Mouse (Mus musculus): ENCODE measurements around the gene Stk11. TPM values are rescaled to one million over a fixed set of nuclear protein-coding genes. Genes with fewer than 3 reads are reported as not detected.

Stk11 gene
- polyA plus RNA-seq, 1 experiment from 2014 or later: 21.1 TPM

GRCm38 (mm10) chr10:80118552-80118951 is 2.9 kb downstream of the Stk11 start:
- WGBS: 76% methylated on average over 6 of the region's 6 CpGs
- H3K4me1 ChIP-seq (replicated peaks): peaks cover 50% of the 10 kb centered on the region
- peaks cover 65% of the 10 kb centered on the region for H3K36me3 ChIP-seq

GRCm38 (mm10) chr10:80120146-80120545 is 4.5 kb downstream of the Stk11 start:
- Histone ChIP-seq H3K27me3 (ENCODE audit: insufficient read depth, poor library complexity, severe bottlenecking) (no peaks in the 10 kb centered on the region), H3K27ac (no peak overlapping the region), H3K9me3 (no peaks in the 10 kb centered on the region), H3K4me3 (peak overlapping the region; percentile 20; the same call in 1 of the 2 replicates), H3K36me3 (peaks cover 80% of the 10 kb centered on the region), H3K4me1 (replicated peaks) (peaks cover 45% of the 10 kb centered on the region)
- DNase-seq (ENCODE audit: low spot score): no peak
- WGBS: 97% methylated on average over 2 of the region's 2 CpGs

More at GRCm38 (mm10) chr10:80118552-80118951, 2.9 kb downstream of the Stk11 start:
- H3K27me3 ChIP-seq (ENCODE audit: insufficient read depth, poor library complexity, severe bottlenecking): no peaks in the 10 kb centered on the region
- DNase-seq (ENCODE audit: low spot score): no peak
- peak overlapping the region; percentile 95; the same call in 1 of the 2 replicates for H3K27ac ChIP-seq
- no peaks in the 10 kb centered on the region for H3K9me3 ChIP-seq
- H3K4me3 ChIP-seq: peak overlapping the region; percentile 92

- H3K36me3 ChIP-seq: peaks cover 95% of the 10 kb centered on the region
Observed at GRCm38 (mm10) chr10:80121639-80122038, 6.0 kb downstream of the Stk11 start.

GRCm38 (mm10) chr10:80123932-80124562 is 8.4 kb downstream of the Stk11 start:
- H3K27me3 ChIP-seq (ENCODE audit: insufficient read depth, poor library complexity, severe bottlenecking): no peaks in the 10 kb centered on the region
- H3K36me3 ChIP-seq: peaks cover 99% of the 10 kb centered on the region
- H3K4me1 ChIP-seq (replicated peaks): peaks cover 22% of the 10 kb centered on the region
- H3K9me3 ChIP-seq: no peaks in the 10 kb centered on the region
- 94% methylated on average over 9 of the region's 9 CpGs for WGBS
- no peak for DNase-seq (ENCODE audit: low spot score)
- no peak overlapping the region for H3K4me3 ChIP-seq
- no peak overlapping the region for H3K27ac ChIP-seq

More at GRCm38 (mm10) chr10:80121639-80122038, 6.0 kb downstream of the Stk11 start:
- H3K27me3 ChIP-seq (ENCODE audit: insufficient read depth, poor library complexity, severe bottlenecking): no peaks in the 10 kb centered on the region
- no peak for DNase-seq (ENCODE audit: low spot score)
- H3K9me3 ChIP-seq: no peaks in the 10 kb centered on the region
- peaks cover 46% of the 10 kb centered on the region for H3K4me1 ChIP-seq (replicated peaks)
- H3K4me3 ChIP-seq: no peak overlapping the region
- H3K27ac ChIP-seq: no peak overlapping the region
- WGBS: 90% methylated on average over 2 of the region's 2 CpGs

GRCm38 (mm10) chr10:80127920-80128319 is 12.3 kb downstream of the Stk11 start:
- H3K36me3 ChIP-seq: peaks cover 100% of the 10 kb centered on the region
- DNase-seq (ENCODE audit: low spot score): no peak
- 95% methylated on average over 8 of the region's 8 CpGs for WGBS

GRCm38 (mm10) chr10:80129846-80130245 is 14.2 kb downstream of the Stk11 start:
- 91% methylated on average over 9 of the region's 9 CpGs for WGBS
- H3K27me3 ChIP-seq (ENCODE audit: insufficient read depth, poor library complexity, severe bottlenecking): peaks cover 48% of the 10 kb centered on the region

More at GRCm38 (mm10) chr10:80127920-80128319, 12.3 kb downstream of the Stk11 start:
- no peak overlapping the region for H3K27ac ChIP-seq
- no peaks in the 10 kb centered on the region for H3K9me3 ChIP-seq
- 0 out of 2 replicates have a peak overlapping the region, but pooled peaks have one; percentile 6 for H3K4me3 ChIP-seq
- H3K4me1 ChIP-seq (replicated peaks): peaks cover 36% of the 10 kb centered on the region
- H3K27me3 ChIP-seq (ENCODE audit: insufficient read depth, poor library complexity, severe bottlenecking): peaks cover 29% of the 10 kb centered on the region

GRCm38 (mm10) chr10:80130403-80131031 is 14.9 kb downstream of the Stk11 start:
- Histone ChIP-seq H3K27me3 (ENCODE audit: insufficient read depth, poor library complexity, severe bottlenecking) (peaks cover 55% of the 10 kb centered on the region), H3K4me1 (replicated peaks) (peaks cover 26% of the 10 kb centered on the region), H3K4me3 (peak overlapping the region; percentile 37; the same call in 1 of the 2 replicates), H3K36me3 (peaks cover 99% of the 10 kb centered on the region), H3K9me3 (no peaks in the 10 kb centered on the region), H3K27ac (no peak overlapping the region)
- no peak for DNase-seq (ENCODE audit: low spot score)
- 89% methylated on average over 18 of the region's 18 CpGs for WGBS

More at GRCm38 (mm10) chr10:80129846-80130245, 14.2 kb downstream of the Stk11 start:
- no peak for DNase-seq (ENCODE audit: low spot score)
- peaks cover 33% of the 10 kb centered on the region for H3K4me1 ChIP-seq (replicated peaks)
- no peaks in the 10 kb centered on the region for H3K9me3 ChIP-seq
- no peak overlapping the region for H3K27ac ChIP-seq
- H3K4me3 ChIP-seq: no peak overlapping the region
- H3K36me3 ChIP-seq: peaks cover 100% of the 10 kb centered on the region

- Histone ChIP-seq H3K27me3 (ENCODE audit: insufficient read depth, poor library complexity, severe bottlenecking) (peaks cover 64% of the 10 kb centered on the region), H3K9me3 (no peaks in the 10 kb centered on the region), H3K36me3 (peaks cover 98% of the 10 kb centered on the region), H3K4me3 (peak overlapping the region; percentile 37), H3K27ac (peak overlapping the region; percentile 67), H3K4me1 (replicated peaks) (peaks cover 30% of the 10 kb centered on the region)
- peak; percentile 63 for DNase-seq (ENCODE audit: low spot score)
- WGBS: 14% methylated on average over 55 of the region's 55 CpGs
Observed at GRCm38 (mm10) chr10:80131316-80131951, 15.8 kb downstream of the Stk11 start.

GRCm38 (mm10) chr10:80131952-80132350 is 16.3 kb downstream of the Stk11 start:
- peaks cover 69% of the 10 kb centered on the region for H3K27me3 ChIP-seq (ENCODE audit: insufficient read depth, poor library complexity, severe bottlenecking)

GRCm38 (mm10) chr10:80133226-80133849 is 17.7 kb downstream of the Stk11 start:
- Histone ChIP-seq H3K36me3 (peaks cover 83% of the 10 kb centered on the region), H3K9me3 (no peaks in the 10 kb centered on the region), H3K4me1 (replicated peaks) (peaks cover 49% of the 10 kb centered on the region), H3K27ac (peak overlapping the region; percentile 16; the same call in 1 of the 2 replicates), H3K4me3 (peak overlapping the region; percentile 16), H3K27me3 (ENCODE audit: insufficient read depth, poor library complexity, severe bottlenecking) (peaks cover 83% of the 10 kb centered on the region)
- DNase-seq (ENCODE audit: low spot score): no peak
- 84% methylated on average over 8 of the region's 8 CpGs for WGBS

More at GRCm38 (mm10) chr10:80131952-80132350, 16.3 kb downstream of the Stk11 start:
- Histone ChIP-seq H3K4me1 (replicated peaks) (peaks cover 35% of the 10 kb centered on the region), H3K27ac (peak overlapping the region; percentile 67), H3K9me3 (no peaks in the 10 kb centered on the region), H3K36me3 (peaks cover 96% of the 10 kb centered on the region), H3K4me3 (peak overlapping the region; percentile 37)
- DNase-seq (ENCODE audit: low spot score): peak; percentile 55
- 27% methylated on average over 27 of the region's 27 CpGs for WGBS

GRCm38 (mm10) chr10:80134421-80134820 is 18.8 kb downstream of the Stk11 start:
- 93% methylated on average over 9 of the region's 9 CpGs for WGBS
- H3K27ac ChIP-seq: no peak overlapping the region
- H3K4me3 ChIP-seq: no peak overlapping the region
- peaks cover 60% of the 10 kb centered on the region for H3K4me1 ChIP-seq (replicated peaks)
- H3K9me3 ChIP-seq: no peaks in the 10 kb centered on the region
- H3K27me3 ChIP-seq (ENCODE audit: insufficient read depth, poor library complexity, severe bottlenecking): peaks cover 86% of the 10 kb centered on the region
- H3K36me3 ChIP-seq: peaks cover 72% of the 10 kb centered on the region
- DNase-seq (ENCODE audit: low spot score): no peak

GRCm38 (mm10) chr10:80135161-80135560 is 19.6 kb downstream of the Stk11 start:
- 85% methylated on average over 10 of the region's 10 CpGs for WGBS
- no peaks in the 10 kb centered on the region for H3K9me3 ChIP-seq
- H3K4me1 ChIP-seq (replicated peaks): peaks cover 58% of the 10 kb centered on the region
- peaks cover 64% of the 10 kb centered on the region for H3K36me3 ChIP-seq
- H3K4me3 ChIP-seq: no peak overlapping the region
- no peak overlapping the region for H3K27ac ChIP-seq
- no peak for DNase-seq (ENCODE audit: low spot score)
- H3K27me3 ChIP-seq (ENCODE audit: insufficient read depth, poor library complexity, severe bottlenecking): peaks cover 87% of the 10 kb centered on the region

Measured in hindbrain, embryonic 10.5 days (tissue).